Mouse (Mus musculus) stomach, embryonic 14.5 days (tissue): ENCODE measurements at regions not wholly inside any gene's neighbourhood (a gene's known extent, or its start where the extent isn't known, plus 50 kb on each side); places are given as distances from the start of the nearest gene placed in this dataset.
"Not testable (repeated sequence)": the region's sequence is repeated elsewhere in the genome, so short reads cannot be mapped to it uniquely, and the experiment has no call there.

Source experiments
- ATAC-seq: fragments of 200-750 bp; cut with Nextera tagmentation; 2 replicates; pipeline ENCODE4 v1.8.0; 2017; ENCODE audit warnings: low read depth, moderate TSS enrichment; ENCODE audit not compliant: insufficient number of reproducible peaks, insufficient read depth, low FRiP score
- H3K27ac ChIP-seq: fragments of 300-500 bp; sonication (generic); 2 replicates; pipeline ENCODE4 v1.5.1; 2014; ENCODE audit warnings: mild to moderate bottlenecking, low read length, moderate library complexity, mixed read lengths
- H3K27me3 ChIP-seq: fragments of 300-500 bp; sonication (generic); 2 replicates; pipeline ENCODE4 v1.6.1; 2014; ENCODE audit warnings: low read length, control low read depth, mixed read lengths; ENCODE audit not compliant: control insufficient read depth, insufficient read depth
- H3K36me3 ChIP-seq: fragments of 300-500 bp; sonication (generic); 2 replicates; pipeline ENCODE4 v1.6.1; 2014; ENCODE audit warnings: mild to moderate bottlenecking, control low read depth, low read length, moderate library complexity, mixed read lengths; ENCODE audit not compliant: control insufficient read depth, insufficient read depth
- H3K4me1 ChIP-seq: fragments of 300-500 bp; sonication (generic); 2 replicates; pipeline ENCODE4 v1.6.1; 2014; ENCODE audit warnings: low read length, control low read depth, mixed read lengths; ENCODE audit not compliant: control insufficient read depth, insufficient read depth
- H3K4me2 ChIP-seq: fragments of 300-500 bp; sonication (generic); replicated peaks from 2 replicates; pipeline ENCODE4 v1.6.1; 2014; ENCODE audit warnings: low read depth, low read length, control low read depth
- H3K4me3 ChIP-seq: fragments of 300-500 bp; sonication (generic); 2 replicates; pipeline ENCODE4 v1.5.1; 2014; ENCODE audit warnings: low read depth, low read length, control low read depth
- H3K9ac ChIP-seq: fragments of 300-500 bp; sonication (generic); replicated peaks from 2 replicates; pipeline ENCODE4 v1.6.1; 2014; ENCODE audit warnings: low read depth, mild to moderate bottlenecking, control low read depth, low read length, moderate library complexity, mixed read lengths
- H3K9me3 ChIP-seq: fragments of 300-500 bp; sonication (generic); 2 replicates; pipeline ENCODE4 v1.6.1; 2016; ENCODE audit warnings: low read depth, low read length, control low read depth; ENCODE audit not compliant: control insufficient read depth
- WGBS: fragments of 180-500 bp; shearing (Covaris S2); extraction: QIAGEN DNeasy Blood & Tissue Kit; methylation state at CpG from one replicate; pipeline ENCODE4 v1.1.7; 2014; 5-methylcytosine and 5-hydroxymethylcytosine counted together

GRCm38 (mm10) chr12:47155916-47156315 lies 337.2 kb upstream of the Nova1 start:
- ATAC-seq, H3K27ac ChIP-seq, H3K4me2 ChIP-seq, H3K9ac ChIP-seq, H3K27me3 ChIP-seq, H3K9me3 ChIP-seq, H3K4me3 ChIP-seq, H3K4me1 ChIP-seq, H3K36me3 ChIP-seq: not testable (repeated sequence)
- 18% methylated on average over 2 of the region's 3 CpGs for WGBS

- H3K4me1 ChIP-seq = no peaks in the 10 kb centered on the region
- H3K27ac ChIP-seq = no peak overlapping the region
- no peak for ATAC-seq
- 53% methylated on average over 4 of the region's 4 CpGs for WGBS
- no peaks in the 10 kb centered on the region for H3K9me3 ChIP-seq
- no peaks in the 10 kb centered on the region for H3K36me3 ChIP-seq
- no peak overlapping the region for H3K4me3 ChIP-seq
- no peak overlapping the region for H3K9ac ChIP-seq
- H3K4me2 ChIP-seq = no peak overlapping the region
- H3K27me3 ChIP-seq = no peaks in the 10 kb centered on the region
Measured at GRCm38 (mm10) chr12:47140677-47141076, 321.9 kb upstream of the Nova1 start.

- Histone ChIP-seq H3K36me3 (no peaks in the 10 kb centered on the region), H3K4me3 (no peak overlapping the region), H3K4me2 (no peak overlapping the region), H3K4me1 (no peaks in the 10 kb centered on the region), H3K9me3 (no peaks in the 10 kb centered on the region), H3K9ac (no peak overlapping the region), H3K27ac (no peak overlapping the region), H3K27me3 (no peaks in the 10 kb centered on the region)
- no peak for ATAC-seq
- 86% methylated on average over 9 of the region's 9 CpGs for WGBS
Measured at GRCm38 (mm10) chr12:47129821-47130220, 311.1 kb upstream of the Nova1 start.

- no peaks in the 10 kb centered on the region for H3K9me3 ChIP-seq
- ATAC-seq = no peak
- H3K9ac ChIP-seq = no peak overlapping the region
- no peaks in the 10 kb centered on the region for H3K4me1 ChIP-seq
- no peak overlapping the region for H3K4me2 ChIP-seq
- H3K27ac ChIP-seq = no peak overlapping the region
- WGBS = 73% methylated on average over 3 of the region's 3 CpGs
- no peak overlapping the region for H3K4me3 ChIP-seq
- no peaks in the 10 kb centered on the region for H3K36me3 ChIP-seq
- no peaks in the 10 kb centered on the region for H3K27me3 ChIP-seq
Measured at GRCm38 (mm10) chr12:47128596-47128995, 309.9 kb upstream of the Nova1 start.

- no peak overlapping the region for H3K27ac ChIP-seq
- no peak for ATAC-seq
- no peaks in the 10 kb centered on the region for H3K9me3 ChIP-seq
- no peak overlapping the region for H3K9ac ChIP-seq
- no peaks in the 10 kb centered on the region for H3K27me3 ChIP-seq
- no peaks in the 10 kb centered on the region for H3K36me3 ChIP-seq
- H3K4me1 ChIP-seq = no peaks in the 10 kb centered on the region
- H3K4me2 ChIP-seq = no peak overlapping the region
- 80% methylated on average over 3 of the region's 3 CpGs for WGBS
- no peak overlapping the region for H3K4me3 ChIP-seq
Measured at GRCm38 (mm10) chr12:47121426-47121825, 302.7 kb upstream of the Nova1 start.

- no peaks in the 10 kb centered on the region for H3K9me3 ChIP-seq
- 50% methylated on average over 3 of the region's 3 CpGs for WGBS
- H3K4me1 ChIP-seq = no peaks in the 10 kb centered on the region
- no peak overlapping the region for H3K4me3 ChIP-seq
- H3K27ac ChIP-seq = no peak overlapping the region
- H3K9ac ChIP-seq = no peak overlapping the region
- no peak overlapping the region for H3K4me2 ChIP-seq
- ATAC-seq = no peak
- no peaks in the 10 kb centered on the region for H3K36me3 ChIP-seq
- H3K27me3 ChIP-seq = no peaks in the 10 kb centered on the region
Measured at GRCm38 (mm10) chr12:47117504-47117903, 298.8 kb upstream of the Nova1 start.

GRCm38 (mm10) chr12:47089234-47089633 lies 270.5 kb upstream of the Nova1 start:
- ATAC-seq = no peak
- no peaks in the 10 kb centered on the region for H3K27me3 ChIP-seq
- H3K4me1 ChIP-seq = no peaks in the 10 kb centered on the region
- H3K36me3 ChIP-seq = no peaks in the 10 kb centered on the region
- no peak overlapping the region for H3K4me2 ChIP-seq
- no peak overlapping the region for H3K27ac ChIP-seq
- H3K4me3 ChIP-seq = no peak overlapping the region
- no peaks in the 10 kb centered on the region for H3K9me3 ChIP-seq
- H3K9ac ChIP-seq = no peak overlapping the region

- Histone ChIP-seq H3K4me3 (no peak overlapping the region), H3K4me2 (no peak overlapping the region), H3K36me3 (no peaks in the 10 kb centered on the region), H3K9me3 (no peaks in the 10 kb centered on the region), H3K27ac (no peak overlapping the region), H3K4me1 (no peaks in the 10 kb centered on the region), H3K9ac (no peak overlapping the region), H3K27me3 (no peaks in the 10 kb centered on the region)
- 78% methylated on average over 2 of the region's 2 CpGs for WGBS
- no peak for ATAC-seq
Measured at GRCm38 (mm10) chr12:47074961-47075360, 256.2 kb upstream of the Nova1 start.

- Histone ChIP-seq H3K36me3 (no peaks in the 10 kb centered on the region), H3K4me1 (no peaks in the 10 kb centered on the region), H3K9ac (no peak overlapping the region), H3K4me3 (no peak overlapping the region), H3K27me3 (no peaks in the 10 kb centered on the region), H3K4me2 (no peak overlapping the region), H3K9me3 (no peaks in the 10 kb centered on the region), H3K27ac (no peak overlapping the region)
- ATAC-seq = no peak
- WGBS = 81% methylated on average over 1 of the region's 1 CpGs
Measured at GRCm38 (mm10) chr12:47052474-47052873, 233.7 kb upstream of the Nova1 start.
